7 mouse cellular contexts compared by ENCODE assay signal in genomic region chr6:115480322-115481017, GRCm38 (mm10).
DNase-seq lines count a peak whose midpoint lies in the region; ATAC-seq and TF ChIP-seq lines count a peak whose summit lies in the region.

No protein-coding gene starts in this region.

- no peaks in the 10 kb centered on the region for H3K9me3 ChIP-seq in lung, embryonic 16.5 days (ENCODE audit: control insufficient read depth, low read length)

- no peak for TF ChIP-seq POLR2A in embryonic fibroblast, embryonic 13.5 days (IDR thresholded peaks at IDR 0.05; ENCODE audit: low read depth, low read length)
- no peak for TF ChIP-seq POLR2A in cerebellum, adult 2 months (IDR thresholded peaks at IDR 0.05; ENCODE audit: borderline replicate concordance, insufficient read depth, low read length)

- H3K27ac ChIP-seq in embryonic fibroblast, embryonic 13.5 days (ENCODE audit: insufficient read depth, low read length), result peak overlapping the region; percentile 26
- peak overlapping the region; percentile 71 for H3K27ac ChIP-seq in lung, embryonic 16.5 days (ENCODE audit: low read length)
- no peak overlapping the region for H3K27ac ChIP-seq in cerebellum, adult 2 months (ENCODE audit: insufficient read depth, low read length)

- DNase-seq in 416B (ENCODE audit: low read depth), result peak; percentile 96
- peak; percentile 8 for DNase-seq in CD4-positive, CD25-positive, alpha-beta regulatory T cell, adult 2 months (ENCODE audit: low read depth, low spot score)
- DNase-seq in kidney, adult 11 months, result peak; percentile 36
- no peak for DNase-seq in cerebellum, adult 2 months
- no peak for DNase-seq in layer of hippocampus, postnatal 36 days

- no peaks in the 10 kb centered on the region for H3K27me3 ChIP-seq in lung, embryonic 16.5 days (ENCODE audit: control insufficient read depth, insufficient read depth, low read depth, low read length)
- H3K27me3 ChIP-seq in cerebellum, adult 2 months (ENCODE audit: control insufficient read depth, insufficient read depth, low read length), result no peaks in the 10 kb centered on the region

- WGBS in lung, embryonic 16.5 days, result 11% methylated on average over 5 of the region's 5 CpGs
- WGBS in cerebellum, adult 2 months, result 89% methylated on average over 5 of the region's 5 CpGs

- no peak for TF ChIP-seq CTCF in embryonic fibroblast, embryonic 13.5 days (IDR thresholded peaks at IDR 0.05; ENCODE audit: borderline replicate concordance, insufficient read depth, low read length)
- TF ChIP-seq CTCF in cerebellum, adult 2 months (IDR thresholded peaks at IDR 0.05; ENCODE audit: borderline replicate concordance, insufficient read depth, low read depth, low read length), result no peak

- no peaks in the 10 kb centered on the region for H3K36me3 ChIP-seq in lung, embryonic 16.5 days (ENCODE audit: control insufficient read depth, insufficient read depth, low read length)

- H3K4me2 ChIP-seq in lung, embryonic 16.5 days (ENCODE audit: low read depth, low read length), result no peak overlapping the region

- H3K9ac ChIP-seq in lung, embryonic 16.5 days (ENCODE audit: low read length), result no peak overlapping the region

- H3K4me3 ChIP-seq in embryonic fibroblast, embryonic 13.5 days (ENCODE audit: insufficient read depth, low read length), result no peak overlapping the region
- no peak overlapping the region for H3K4me3 ChIP-seq in lung, embryonic 16.5 days (ENCODE audit: low read length)
- no peak overlapping the region for H3K4me3 ChIP-seq in cerebellum, adult 2 months (replicated peaks; ENCODE audit: insufficient read depth, low read depth, low read length)

- H3K4me1 ChIP-seq in embryonic fibroblast, embryonic 13.5 days (ENCODE audit: control insufficient read depth, insufficient read depth, low read length), result peaks cover 8% of the 10 kb centered on the region; the same call in 1 of the 2 replicates
- H3K4me1 ChIP-seq in lung, embryonic 16.5 days (replicated peaks; ENCODE audit: control insufficient read depth, insufficient read depth, low read length), result peaks cover 31% of the 10 kb centered on the region
- peaks cover 4% of the 10 kb centered on the region; the same call in 1 of the 2 replicates for H3K4me1 ChIP-seq in cerebellum, adult 2 months (ENCODE audit: control insufficient read depth, insufficient read depth, low read length)

- peak; percentile 75 for ATAC-seq in lung, embryonic 16.5 days (ENCODE audit: low read depth)

Comparison
In these comparisons a context has a peak if more than half of its experiments do, and no peak if none do; other contexts are left out.
1. DNase-seq: peak in 416B (single experiment), CD4-positive, CD25-positive, alpha-beta regulatory T cell, adult 2 months (single experiment) and kidney, adult 11 months (single experiment); none in cerebellum, adult 2 months (0 of 2) and layer of hippocampus, postnatal 36 days (0 of 2).